Mouse (Mus musculus): ENCODE measurements around the gene Igfbp7. TPM values are rescaled to one million over a fixed set of nuclear protein-coding genes. Genes with fewer than 3 reads are reported as not detected.

Igfbp7 gene
- polyA plus RNA-seq, 1 experiment, result 3.6 TPM

- no peaks in the 10 kb centered on the region for H3K4me1 ChIP-seq (ENCODE audit: control insufficient read depth, insufficient read depth, low read length)
These were observed 108.4 kb downstream of the Igfbp7 start for GRCm38 (mm10) chr5:77299486-77299885.

More at GRCm38 (mm10) chr5:77299486-77299885, 108.4 kb downstream of the Igfbp7 start:
- H3K9me3 ChIP-seq (replicated peaks; ENCODE audit: control insufficient read depth, insufficient read depth, low read length, poor library complexity, severe bottlenecking), result no peaks in the 10 kb centered on the region
- no peaks in the 10 kb centered on the region for H3K27me3 ChIP-seq (ENCODE audit: control insufficient read depth, insufficient read depth, low read length, poor library complexity, severe bottlenecking)
- no peak overlapping the region for H3K27ac ChIP-seq (ENCODE audit: insufficient read depth, low read length)
- H3K9ac ChIP-seq (ENCODE audit: low read depth, poor library complexity, severe bottlenecking), result no peak overlapping the region
- peaks cover 20% of the 10 kb centered on the region for H3K36me3 ChIP-seq (ENCODE audit: control insufficient read depth, insufficient read depth, low read length, poor library complexity, severe bottlenecking)
- TF ChIP-seq POLR2A (IDR thresholded peaks at IDR 0.05; ENCODE audit: insufficient read depth, low read length) (no peak), CTCF (IDR thresholded peaks at IDR 0.05; ENCODE audit: low read depth, low read length) (no peak), EP300 (IDR thresholded peaks at IDR 0.05; ENCODE audit: insufficient read depth, low read depth, low read length) (no peak)
- no peak overlapping the region for H3K4me3 ChIP-seq (ENCODE audit: low read depth, low read length)

Other genes with a start within 250 kb of the Igfbp7 start
- not detected in 2 replicates for gene Spink2, start 196.6 kb downstream of the Igfbp7 start, polyA plus RNA-seq (2011; ENCODE audit: insufficient read depth, insufficient read length, low read depth, missing spikeins)
- gene Rest, start 142.6 kb downstream of the Igfbp7 start, polyA plus RNA-seq (2011; ENCODE audit: insufficient read depth, insufficient read length, low read depth, missing spikeins), result 106 and 115 TPM in 2 replicates
- 17.0 and 22.5 TPM in 2 replicates for gene Noa1, start 98.0 kb downstream of the Igfbp7 start, polyA plus RNA-seq (2011; ENCODE audit: insufficient read depth, insufficient read length, low read depth, missing spikeins)
- 238 and 257 TPM in 2 replicates for gene Polr2b, start 97.9 kb downstream of the Igfbp7 start, polyA plus RNA-seq (2011; ENCODE audit: insufficient read depth, insufficient read length, low read depth, missing spikeins)

Measured in ES-Bruce4 (cell line).